Mouse (Mus musculus): ENCODE measurements around the gene Krtap5-4. TPM values are rescaled to one million over a fixed set of nuclear protein-coding genes. Genes with fewer than 3 reads are reported as not detected.
A peak's percentile ranks its signal among the peaks of the same experiment; 100 is the strongest.
"Not testable (repeated sequence)": the region's sequence is repeated elsewhere in the genome, so short reads cannot be mapped to it uniquely, and the experiment has no call there.

Krtap5-4 gene
- total RNA-seq, 2 experiments from 2014 or later, result not detected

DNA sequence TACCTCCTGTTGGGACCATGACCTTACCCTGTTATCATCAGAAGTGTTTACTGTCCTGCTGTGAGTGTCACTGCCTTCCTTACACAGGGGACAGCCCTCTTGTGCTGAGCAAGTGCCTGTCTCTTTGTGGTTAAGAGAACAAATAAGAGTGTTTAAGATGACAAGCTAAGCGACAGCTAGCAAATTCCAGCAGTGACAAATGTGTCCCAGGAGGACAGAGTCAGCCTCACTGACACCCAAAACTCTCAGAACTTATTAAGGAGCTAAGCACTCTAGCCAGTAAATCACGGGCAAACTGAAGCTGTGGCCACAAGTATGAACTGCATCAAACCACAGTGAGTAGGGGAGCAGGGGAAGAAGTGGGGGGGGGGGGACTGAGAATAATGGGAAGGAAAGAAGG lies 17.6 kb downstream of the Krtap5-4 start:
- ATAC-seq (replicated peaks; ENCODE audit: poor library complexity, severe bottlenecking), result 0 out of 2 replicates have a peak, but pooled peaks have one; percentile 17

DNA sequence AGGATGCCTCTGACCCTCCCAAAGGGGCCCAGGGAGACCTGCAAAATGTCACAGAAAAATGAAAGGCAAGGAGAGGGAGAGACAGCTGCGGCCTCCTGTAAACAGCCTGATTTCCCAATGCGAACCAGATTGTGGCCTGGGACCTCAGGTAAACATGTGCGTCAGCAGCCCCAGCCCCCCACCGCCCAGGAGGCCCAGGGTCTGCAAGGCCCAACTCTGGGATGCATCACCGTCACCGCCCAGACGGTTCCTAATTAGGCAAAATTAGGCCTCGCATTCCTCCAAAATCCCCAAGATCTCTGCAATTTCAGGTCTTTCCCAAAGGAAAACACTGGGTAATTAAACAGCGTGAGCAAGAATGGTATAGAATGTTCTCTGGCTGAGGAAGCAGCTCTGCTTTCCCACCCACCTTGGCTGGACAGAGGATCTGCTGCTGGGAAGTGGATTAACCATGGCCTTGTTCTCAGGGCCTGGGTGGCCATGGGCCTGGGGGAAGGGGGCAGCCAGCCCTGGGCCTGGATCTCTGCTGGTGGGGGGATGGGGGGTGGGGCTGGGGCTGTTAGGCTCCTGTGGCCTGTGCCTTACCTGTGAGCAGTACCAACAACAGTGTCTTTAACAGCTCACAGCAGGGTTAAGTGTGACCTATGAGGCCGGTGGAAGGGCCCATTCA lies 18.4 kb downstream of the Krtap5-4 start:
- ATAC-seq (replicated peaks; ENCODE audit: poor library complexity, severe bottlenecking), result not testable (repeated sequence)

DNA sequence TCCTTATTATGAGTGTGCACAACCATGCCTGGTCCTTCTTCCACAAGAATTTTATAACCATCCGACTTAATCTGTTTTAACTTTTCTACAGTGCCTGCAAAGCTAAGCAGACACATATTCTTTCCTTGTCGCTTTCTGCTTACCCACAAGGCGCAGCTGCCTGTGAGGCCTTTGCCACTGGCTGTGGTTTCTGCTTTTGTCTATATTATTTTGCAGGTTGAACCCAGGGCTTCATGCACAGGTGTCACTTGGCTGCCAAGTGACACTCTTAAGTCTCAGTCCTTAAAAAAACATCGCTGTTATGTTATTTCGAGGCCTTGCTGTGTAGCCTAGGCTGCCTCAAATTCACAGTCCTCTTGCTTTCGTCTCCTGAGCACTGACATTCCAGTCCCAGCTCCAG lies 19.3 kb downstream of the Krtap5-4 start:
- ATAC-seq (replicated peaks; ENCODE audit: poor library complexity, severe bottlenecking), result no peak

DNA sequence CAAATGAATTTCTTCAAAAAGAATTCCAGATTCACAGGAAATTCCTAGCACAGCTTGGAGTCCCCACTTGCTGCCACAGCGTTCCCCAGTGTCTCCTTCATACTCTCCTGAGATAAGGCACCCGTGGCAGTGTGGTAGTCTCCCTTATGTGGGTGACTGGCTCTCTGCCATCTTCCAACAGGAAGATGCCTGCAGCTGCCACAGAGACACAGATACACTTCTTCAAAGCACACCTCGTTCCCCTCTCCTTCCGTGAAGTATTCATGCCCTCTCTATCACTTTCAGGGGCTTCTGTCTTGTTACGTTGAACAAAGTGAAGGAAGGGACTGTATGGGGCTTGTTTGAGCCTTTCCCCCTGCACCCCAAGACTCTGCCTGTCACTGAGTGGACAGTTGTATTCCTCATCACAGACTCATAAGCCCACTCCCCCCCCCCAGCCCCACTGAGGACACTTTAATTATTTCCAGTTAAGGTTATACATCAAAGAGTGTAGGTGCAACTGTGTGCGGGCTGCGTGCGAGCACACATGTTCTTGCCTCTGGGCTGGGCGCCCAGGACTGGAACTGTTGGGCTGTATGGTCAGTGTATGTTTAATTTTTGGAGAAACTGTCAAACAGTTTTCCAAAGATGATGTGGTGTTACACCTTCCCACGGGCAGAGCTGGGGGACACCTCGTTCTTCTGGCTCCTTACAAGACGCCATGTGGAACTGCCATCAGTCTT lies 20.2 kb downstream of the Krtap5-4 start:
- no peak for ATAC-seq (replicated peaks; ENCODE audit: poor library complexity, severe bottlenecking)

DNA sequence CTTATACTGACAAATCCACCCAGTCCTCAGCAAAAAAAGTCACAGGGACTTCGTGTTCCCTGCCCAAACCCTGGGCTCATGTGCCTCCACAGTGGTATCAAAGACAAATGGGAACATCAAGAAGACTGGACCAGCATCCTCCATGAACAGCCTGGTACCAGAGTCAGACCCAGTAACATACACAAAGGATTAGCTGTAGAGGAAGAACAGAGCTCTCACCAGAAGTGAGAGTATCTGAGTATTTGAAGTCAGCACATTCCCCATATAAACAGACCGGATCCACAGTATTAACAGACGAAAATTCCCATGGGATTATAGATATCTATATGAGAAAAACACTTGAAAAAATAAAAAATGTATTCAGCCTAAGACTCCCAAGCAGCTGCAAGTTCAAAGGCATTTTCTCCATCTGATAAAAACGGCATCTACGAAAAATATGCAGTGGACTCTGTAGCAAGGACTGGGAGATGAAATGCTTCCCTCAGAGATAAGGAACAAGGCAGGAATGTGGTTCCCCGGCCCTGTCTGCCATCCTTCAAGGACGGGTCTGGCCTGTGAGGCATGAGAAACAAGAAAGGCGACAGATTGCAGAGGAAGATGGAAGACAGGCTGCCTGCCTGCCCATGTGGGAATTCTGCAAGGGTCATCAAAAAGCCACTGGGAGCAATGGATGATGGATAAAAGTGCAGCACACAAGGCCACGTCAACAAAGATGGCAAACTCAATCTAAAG lies 23.5 kb downstream of the Krtap5-4 start:
- ATAC-seq (replicated peaks; ENCODE audit: poor library complexity, severe bottlenecking), result no peak

DNA sequence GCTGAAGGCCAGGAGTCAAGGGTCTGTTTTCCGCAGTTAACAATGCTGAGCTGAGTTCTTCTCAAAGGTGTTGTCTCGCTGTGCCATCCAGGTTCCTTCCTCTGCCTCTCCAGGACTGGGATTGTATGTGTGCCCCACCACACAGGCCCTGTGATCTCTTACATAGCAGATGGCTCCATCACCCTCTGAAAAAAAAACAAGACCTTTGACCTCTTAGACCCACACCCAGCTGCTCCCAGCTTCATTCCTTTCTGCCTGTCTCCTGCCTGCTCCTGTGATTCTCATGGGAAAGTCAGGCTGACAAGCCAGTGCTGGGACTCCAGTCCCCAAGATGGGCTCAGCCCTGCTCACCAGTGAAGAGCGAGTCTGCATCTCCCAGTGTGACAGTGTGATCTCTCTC lies 25.2 kb downstream of the Krtap5-4 start:
- ATAC-seq (replicated peaks; ENCODE audit: poor library complexity, severe bottlenecking), result no peak

DNA sequence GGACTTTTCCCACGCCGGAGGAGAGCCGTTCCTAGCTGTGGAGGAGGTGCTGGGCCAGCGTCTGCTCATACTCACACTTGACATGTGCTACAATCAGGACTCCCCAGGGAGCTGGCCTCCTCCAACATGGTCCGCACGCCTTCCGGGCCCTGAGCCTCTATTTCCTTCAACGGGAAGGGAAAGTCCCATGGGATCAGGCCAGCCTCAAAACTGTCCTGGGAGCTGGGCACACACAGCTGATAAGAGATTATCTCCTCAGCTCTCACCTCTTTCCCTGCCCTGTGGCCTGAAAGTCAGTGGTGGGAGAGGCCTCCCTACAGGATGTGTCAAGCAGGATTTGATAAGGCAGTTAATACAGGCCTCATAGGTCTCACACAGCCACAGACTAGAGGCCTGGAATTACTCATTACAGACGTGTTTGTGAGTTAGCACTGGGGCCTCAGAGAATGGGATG lies 26.9 kb downstream of the Krtap5-4 start:
- no peak for ATAC-seq (replicated peaks; ENCODE audit: poor library complexity, severe bottlenecking)

DNA sequence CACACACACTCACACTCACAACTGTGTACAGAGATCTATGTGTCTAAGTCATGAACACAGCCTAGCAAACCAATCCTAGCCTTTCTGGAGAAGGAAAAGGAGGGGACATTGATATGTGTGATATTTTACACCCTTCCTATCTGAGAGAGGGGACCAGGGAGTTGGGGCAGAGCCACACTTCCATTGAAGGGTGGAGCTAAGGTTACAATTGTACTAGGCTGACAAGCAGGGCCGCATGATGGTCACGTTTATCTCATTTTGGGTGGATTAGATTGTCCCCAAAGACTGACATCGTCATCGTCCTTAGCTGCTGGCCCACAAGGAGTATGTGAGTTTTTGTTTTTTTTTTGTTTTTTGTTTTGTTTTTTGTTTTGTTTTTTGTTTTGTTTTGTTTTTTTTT lies 27.9 kb downstream of the Krtap5-4 start:
- no peak for ATAC-seq (replicated peaks; ENCODE audit: poor library complexity, severe bottlenecking)

DNA sequence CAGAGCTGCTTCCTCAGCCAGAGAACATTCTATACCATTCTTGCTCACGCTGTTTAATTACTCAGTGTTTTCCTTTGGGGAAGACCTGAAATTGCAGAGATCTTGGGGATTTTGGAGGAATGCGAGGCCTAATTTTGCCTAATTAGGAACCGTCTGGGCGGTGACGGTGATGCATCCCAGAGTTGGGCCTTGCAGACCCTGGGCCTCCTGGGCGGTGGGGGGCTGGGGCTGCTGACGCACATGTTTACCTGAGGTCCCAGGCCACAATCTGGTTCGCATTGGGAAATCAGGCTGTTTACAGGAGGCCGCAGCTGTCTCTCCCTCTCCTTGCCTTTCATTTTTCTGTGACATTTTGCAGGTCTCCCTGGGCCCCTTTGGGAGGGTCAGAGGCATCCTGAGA lies 29.4 kb downstream of the Krtap5-4 start:
- not testable (repeated sequence) for ATAC-seq (replicated peaks; ENCODE audit: poor library complexity, severe bottlenecking)

DNA sequence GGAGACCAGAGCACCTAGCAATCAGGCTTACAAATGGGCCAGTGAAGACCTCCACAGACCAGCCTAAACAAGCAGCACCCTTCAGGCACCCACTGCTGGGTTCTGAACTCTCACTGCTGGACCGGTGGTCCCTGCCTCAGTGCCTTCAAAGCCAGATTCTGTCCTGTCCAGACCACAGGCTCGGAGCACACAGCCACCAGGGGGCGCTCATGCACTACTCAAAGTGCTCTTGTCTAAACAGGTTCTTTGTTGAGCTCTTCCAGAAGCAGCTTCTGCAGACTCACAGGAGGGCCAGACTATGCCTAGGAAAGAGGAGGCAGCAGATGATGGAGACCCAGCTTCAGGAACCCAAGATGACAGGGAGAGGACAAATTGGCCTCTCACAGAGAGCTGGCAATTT lies 30.9 kb downstream of the Krtap5-4 start:
- ATAC-seq (replicated peaks; ENCODE audit: poor library complexity, severe bottlenecking), result peak; percentile 82

DNA sequence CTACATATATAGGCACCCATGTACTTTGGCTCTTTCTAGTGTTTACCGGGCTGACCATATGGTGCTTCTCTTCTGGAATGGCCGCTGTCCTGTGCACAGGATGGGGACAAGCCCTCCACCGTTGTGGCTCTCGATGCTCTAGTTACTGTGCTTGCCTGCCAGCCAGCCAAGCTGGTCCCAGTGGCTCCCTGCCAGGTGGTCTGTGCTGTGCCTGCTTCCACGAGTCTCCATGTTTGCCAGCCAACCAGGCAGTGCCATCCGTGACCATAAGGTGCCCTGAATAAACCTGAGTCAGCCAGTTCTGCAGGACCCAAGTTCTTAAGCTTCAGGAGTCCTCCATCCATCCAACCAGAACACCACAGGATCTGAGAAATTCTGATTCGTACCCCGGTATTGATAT lies 31.8 kb downstream of the Krtap5-4 start:
- no peak for ATAC-seq (replicated peaks; ENCODE audit: poor library complexity, severe bottlenecking)

DNA sequence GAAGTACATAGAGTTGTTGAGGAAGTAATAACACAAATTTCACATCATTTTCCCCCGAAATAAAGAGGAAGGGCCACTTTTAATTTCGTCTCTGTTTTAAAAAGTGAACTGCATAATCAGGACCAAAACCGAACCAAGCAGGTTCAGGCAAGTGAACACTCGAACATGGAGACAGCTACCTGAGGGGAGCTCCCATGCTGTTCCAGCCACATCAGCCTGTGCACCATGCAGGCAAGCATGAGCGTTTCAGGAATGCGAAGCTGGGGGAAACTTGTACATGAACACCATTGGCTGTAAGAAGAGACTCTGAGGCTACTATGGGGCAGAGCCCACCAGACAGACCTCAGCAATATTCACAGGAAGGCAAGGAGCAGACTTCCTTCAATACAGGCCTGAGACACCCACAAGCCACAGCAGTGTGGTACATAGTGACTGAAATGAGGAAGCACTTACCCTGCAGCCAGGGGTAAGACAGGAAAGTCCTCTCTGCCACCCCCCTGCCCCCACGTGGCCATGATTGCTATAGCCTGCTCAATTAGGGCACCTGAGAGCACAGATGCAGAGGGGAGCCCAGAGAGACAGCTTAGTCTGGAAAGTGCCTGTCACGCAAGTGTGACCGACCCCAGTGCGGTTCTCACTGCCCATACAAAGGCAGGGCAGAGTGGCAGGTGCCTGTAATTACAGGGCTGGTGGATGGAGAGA lies 37.1 kb downstream of the Krtap5-4 start:
- ATAC-seq (replicated peaks; ENCODE audit: poor library complexity, severe bottlenecking), result peak; percentile 84

DNA sequence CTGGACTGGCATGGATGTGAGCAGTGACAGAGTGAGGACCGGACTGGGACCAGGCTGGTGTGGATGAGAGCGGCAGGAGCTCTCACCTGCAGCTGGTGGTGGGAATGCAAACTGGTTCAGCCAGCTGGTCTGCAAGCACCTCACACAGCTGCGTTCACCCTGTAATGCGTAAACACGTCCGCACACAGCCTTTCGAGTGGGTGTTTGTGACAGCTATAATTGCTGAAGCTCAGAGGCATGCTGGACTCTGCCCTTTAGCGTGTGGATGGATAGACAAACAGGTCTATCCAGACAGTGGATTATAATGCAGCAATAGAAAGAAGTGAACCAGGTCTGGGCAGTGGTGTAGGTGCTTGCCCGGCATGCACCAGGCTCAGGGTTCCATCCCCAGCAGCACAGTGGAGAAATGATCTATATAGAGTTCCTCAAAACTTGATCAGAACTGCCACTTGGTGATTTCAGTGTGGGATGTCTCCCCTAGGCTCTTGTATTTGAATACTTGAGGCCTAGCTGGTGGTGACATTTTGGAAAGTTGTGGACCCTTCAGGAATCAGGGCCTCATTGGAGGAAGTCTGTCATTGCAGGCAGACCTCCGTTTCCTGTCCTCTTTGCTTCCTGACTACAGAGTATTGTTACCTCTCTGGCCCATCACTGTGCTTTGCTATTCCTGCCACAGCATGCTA lies 38.4 kb downstream of the Krtap5-4 start:
- peak; percentile 25 for ATAC-seq (replicated peaks; ENCODE audit: poor library complexity, severe bottlenecking)

DNA sequence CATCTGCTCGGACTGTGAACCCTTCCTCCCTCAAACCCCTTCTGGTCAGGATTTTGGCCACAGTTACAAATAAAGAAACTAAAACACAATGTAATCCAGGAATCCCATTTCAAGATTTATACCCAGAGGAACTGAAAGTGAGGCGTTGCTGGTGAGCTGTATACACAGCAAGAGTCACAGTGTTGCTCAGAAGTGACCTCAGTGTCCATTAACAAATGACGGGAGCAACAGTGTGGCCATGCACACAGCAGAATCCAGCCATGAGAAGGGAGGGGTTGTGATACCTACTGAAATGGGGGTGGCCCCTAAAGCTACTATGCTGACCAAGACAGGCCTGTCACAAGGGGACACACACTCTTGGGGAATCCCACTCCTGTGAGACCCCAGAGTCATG lies 38.9 kb downstream of the Krtap5-4 start:
- peak; percentile 54 for ATAC-seq (replicated peaks; ENCODE audit: poor library complexity, severe bottlenecking)

DNA sequence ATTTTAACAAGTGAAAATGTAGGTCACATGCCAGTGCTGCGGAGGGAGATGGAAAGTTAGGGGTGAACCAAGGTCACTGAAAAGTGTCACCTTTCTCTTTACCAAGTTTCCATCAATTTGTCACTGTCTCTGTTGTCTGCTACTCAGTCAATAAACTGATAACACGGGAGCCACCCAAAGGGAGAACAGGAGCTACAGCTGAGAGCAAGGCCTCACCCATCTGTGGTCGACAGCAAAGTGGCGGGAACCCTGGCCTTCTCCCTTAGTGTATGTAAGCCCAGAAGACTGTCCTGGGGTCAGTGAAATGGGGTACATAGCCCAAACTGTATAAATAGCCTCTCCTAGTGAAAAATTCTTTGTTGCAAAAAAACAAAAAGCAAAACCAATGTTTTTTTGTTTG lies 44.2 kb downstream of the Krtap5-4 start:
- ATAC-seq (replicated peaks; ENCODE audit: poor library complexity, severe bottlenecking), result no peak

DNA sequence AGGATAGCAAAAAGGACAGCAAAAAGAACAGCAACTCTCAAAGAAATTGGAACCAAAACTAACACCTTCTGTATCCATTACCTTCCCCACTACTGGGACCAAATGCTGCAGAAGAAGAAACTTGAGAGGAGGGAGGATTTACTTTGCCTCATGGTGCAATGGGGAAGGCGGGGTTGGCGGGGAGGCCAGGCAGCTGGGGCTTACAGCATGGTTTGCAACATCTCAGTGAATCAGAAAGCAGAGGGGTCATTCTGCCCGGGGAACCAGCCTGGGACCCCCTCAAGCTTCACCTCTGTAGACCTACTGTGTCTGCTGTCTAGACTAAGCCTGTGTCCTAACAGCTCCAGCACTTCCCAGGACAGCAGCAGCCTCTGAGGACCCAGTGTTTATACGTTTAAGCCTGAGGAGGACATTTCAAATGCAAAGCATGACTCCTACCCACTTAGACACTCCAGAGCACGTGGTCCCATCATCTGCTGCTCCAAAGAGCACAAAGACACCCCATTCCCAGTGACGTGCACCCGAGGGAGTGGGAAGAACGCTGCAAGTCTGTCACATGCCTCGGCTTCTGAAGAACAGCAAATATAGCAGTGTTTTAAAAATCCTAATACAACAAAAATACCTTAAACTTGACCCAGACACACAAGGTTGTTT lies 46.1 kb downstream of the Krtap5-4 start:
- ATAC-seq (replicated peaks; ENCODE audit: poor library complexity, severe bottlenecking), result peak; percentile 50

DNA sequence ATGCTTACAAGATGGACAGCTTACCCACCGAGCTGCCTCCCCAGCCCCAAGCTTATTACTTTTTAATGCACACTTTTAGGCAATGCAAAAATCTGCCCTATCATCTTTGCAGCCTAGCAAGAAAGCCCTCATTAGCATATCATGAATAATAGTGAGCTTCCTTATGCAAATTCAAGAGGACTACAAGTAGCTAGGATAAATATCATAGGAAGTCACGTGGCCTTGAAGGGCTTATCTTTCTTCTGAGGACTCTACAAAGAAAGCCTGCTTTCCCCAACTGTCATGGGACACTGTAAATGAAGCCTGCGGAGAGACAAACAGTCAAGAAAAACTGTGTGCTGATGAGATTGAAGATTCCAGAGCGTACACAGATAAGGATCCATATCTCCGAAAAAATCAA lies 48.2 kb downstream of the Krtap5-4 start:
- ATAC-seq (replicated peaks; ENCODE audit: poor library complexity, severe bottlenecking), result no peak

DNA sequence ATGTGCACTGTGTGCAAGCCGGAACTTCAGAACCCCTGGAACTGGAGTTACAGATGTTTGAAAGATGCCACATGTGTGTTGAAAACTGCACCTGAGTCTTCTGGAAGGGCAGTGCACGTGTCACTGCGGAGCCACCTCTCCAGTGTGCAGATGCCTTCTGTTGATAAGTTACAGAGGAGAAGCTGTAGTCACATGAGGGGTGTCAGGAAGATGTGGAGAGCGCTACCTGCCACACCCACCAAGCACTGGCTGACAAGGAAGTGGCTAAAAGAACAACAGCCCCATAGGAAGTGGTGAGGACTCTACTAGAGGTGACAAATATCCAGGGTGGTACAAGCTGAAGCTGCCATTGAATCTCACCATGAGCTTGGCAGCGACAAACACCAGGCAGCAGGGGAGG lies 50.5 kb downstream of the Krtap5-4 start:
- ATAC-seq (replicated peaks; ENCODE audit: poor library complexity, severe bottlenecking), result peak; percentile 79

Measured in granulocyte monocyte progenitor cell, adult 5-6 weeks (primary cell).